In genomic region chrX:101423462-101423861, GRCm38 (mm10) we compare ENCODE assay signal across 20 mouse cellular contexts. TPM values are rescaled to one million over a fixed set of nuclear protein-coding genes. Genes with fewer than 3 reads are reported as not detected.
A peak's percentile ranks its signal among the peaks of the same experiment; 100 is the strongest.
DNase-seq lines count a peak whose midpoint lies in the region; ATAC-seq lines count a peak whose summit lies in the region.
"Had no signal": no experiment of that assay in that cellular context is flagged by ENCODE, and none has a peak within 500 bp of the region (broad histone marks: within the 10 kb centered on the region; RNA-seq: fewer than 3 reads in every experiment).

No protein-coding gene starts in this region.

- ATAC-seq in erythroblast, adult 5-6 weeks (replicated peaks; ENCODE audit: low FRiP score, poor library complexity, severe bottlenecking), result no peak
- ATAC-seq: forebrain, embryonic 15.5 days; intestine, embryonic 16.5 days had no signal

- peak; percentile 46 for DNase-seq in adrenal gland, adult 2 months
- DNase-seq in adrenal gland, adult 8-10 months, result no peak
- DNase-seq in cerebellum, postnatal 14 days, result peak; percentile 8 to 29
- DNase-seq in cerebellum, adult 18-20 months, result no peak
- DNase-seq in adrenal gland, postnatal 25 days, result peak; percentile 47
- no peak for DNase-seq in lung, adult 18-20 months
- DNase-seq: cerebellum, adult 11 months; cerebellum, adult 9-10 months; embryo, embryonic 11 days; gastrocnemius, postnatal 10 days; kidney, adult 8-10 months had no signal

RNA-seq across cellular contexts. Expression of gene Zmym3, which starts 2.8 kb away (rescaled TPM):
- total RNA-seq in adrenal gland, adult 2 months (2021), result 10 to 100 TPM; 60.1 to 60.8 TPM
- 56.8 and 65.1 TPM in 2 replicates for polyA plus RNA-seq in adrenal gland, adult 2 months (2012; rRNA removed)
- 100 to 1,000 TPM in 2 of 4 experiments, 10 to 100 TPM in 2; 87.4 to 124 (median 103) TPM for total RNA-seq in adrenal gland, adult 8-10 months (2022)
- total RNA-seq in adrenal gland, postnatal 25 days (2021), result 77.9 and 131 TPM in 2 replicates
- 35.4 and 42.2 TPM in 2 replicates for total RNA-seq in erythroblast, adult 5-6 weeks (2015; ENCODE audit: low replicate concordance)
- 4.7 and 22.7 TPM in 2 replicates for total RNA-seq in erythroblast, adult 5-6 weeks (2017; ENCODE audit: low replicate concordance)

RNA-seq across cellular contexts. Expression of gene Nono, which starts 5.7 kb away (rescaled TPM):
- total RNA-seq in adrenal gland, adult 2 months (2021), result 100 to 1,000 TPM; 208 to 263 TPM
- 31.1 and 46.6 TPM in 2 replicates for polyA plus RNA-seq in adrenal gland, adult 2 months (2012; rRNA removed)
- total RNA-seq in adrenal gland, adult 8-10 months (2022), result 100 to 1,000 TPM; 175 to 204 (median 197) TPM
- 218 and 222 TPM in 2 replicates for total RNA-seq in adrenal gland, postnatal 25 days (2021)
- 66.0 and 86.1 TPM in 2 replicates for total RNA-seq in erythroblast, adult 5-6 weeks (2015; ENCODE audit: low replicate concordance)
- total RNA-seq in erythroblast, adult 5-6 weeks (2017; ENCODE audit: low replicate concordance), result 111 and 145 TPM in 2 replicates

RNA-seq across cellular contexts. Expression of gene Itgb1bp2, which starts 25.4 kb away (rescaled TPM):
- under 1 TPM; 0.43 to 0.73 TPM for total RNA-seq in adrenal gland, adult 2 months (2021)
- 0.10 TPM in 1 of 2 replicates, not detected in the other for polyA plus RNA-seq in adrenal gland, adult 2 months (2012; rRNA removed)
- 1 to 10 TPM in 1 of 4 experiments, under 1 TPM in 3; 0.38 to 1.3 (median 0.67) TPM for total RNA-seq in adrenal gland, adult 8-10 months (2022)
- 0.94 and 1.2 TPM in 2 replicates for total RNA-seq in adrenal gland, postnatal 25 days (2021)
- 2.3 TPM in 1 of 2 replicates, not detected in the other for total RNA-seq in erythroblast, adult 5-6 weeks (2015; ENCODE audit: low replicate concordance)
- 1.5 and 3.2 TPM in 2 replicates for total RNA-seq in erythroblast, adult 5-6 weeks (2017; ENCODE audit: low replicate concordance)

RNA-seq across cellular contexts. Expression of gene Gjb1, which starts 47.3 kb away (rescaled TPM):
- total RNA-seq in adrenal gland, adult 2 months (2021), result 1 to 10 TPM in 1 of 2 experiments, not detected in 1; 2.7 TPM
- 0.11 and 0.84 TPM in 2 replicates for polyA plus RNA-seq in adrenal gland, adult 2 months (2012; rRNA removed)
- total RNA-seq in adrenal gland, adult 8-10 months (2022), result under 1 TPM in 1 of 4 experiments, not detected in 3; 0.48 TPM
- total RNA-seq in adrenal gland, postnatal 25 days (2021), result 8.5 TPM in 1 of 2 replicates, not detected in the other
- total RNA-seq in erythroblast, adult 5-6 weeks (2015; ENCODE audit: low replicate concordance), result not detected in 2 replicates
- total RNA-seq in erythroblast, adult 5-6 weeks (2017; ENCODE audit: low replicate concordance), result not detected in 2 replicates
- total RNA-seq: common myeloid progenitor, adult 5-6 weeks; heart, adult 8-10 months; heart, postnatal 25 days had no signal
- polyA plus RNA-seq: C2C12; forebrain, embryonic 11.5 days; hindbrain, embryonic 10.5 days had no signal

Comparison
In these comparisons a context has a peak if more than half of its experiments do, and no peak if none do; other contexts are left out.
1. DNase-seq: peak in adrenal gland, adult 2 months (single experiment), cerebellum, postnatal 14 days (2 of 2) and adrenal gland, postnatal 25 days (single experiment); none in adrenal gland, adult 8-10 months (single experiment), cerebellum, adult 18-20 months (0 of 2) and lung, adult 18-20 months (0 of 2).